Mouse (Mus musculus): ENCODE data around the gene Tpi1. TPM values are rescaled to one million over a fixed set of nuclear protein-coding genes. Genes with fewer than 3 reads are reported as not detected.
"Not testable (repeated sequence)": the region's sequence is repeated elsewhere in the genome, so short reads cannot be mapped to it uniquely, and the experiment has no call there.

Gene Tpi1
- polyA plus RNA-seq, 1 experiment from 2014 or later: 755 TPM

- ATAC-seq (replicated peaks; ENCODE audit: low FRiP score): peak; percentile 79
- no peaks in the 10 kb centered on the region for H3K9me3 ChIP-seq (replicated peaks)
- peak overlapping the region; percentile 38 for H3K9ac ChIP-seq
- H3K27ac ChIP-seq: peak overlapping the region; percentile 97
- WGBS: 1% methylated on average over 34 of the region's 34 CpGs
- peak overlapping the region; percentile 81 for H3K4me2 ChIP-seq
- H3K4me1 ChIP-seq: peaks cover 49% of the 10 kb centered on the region
- no peaks in the 10 kb centered on the region for H3K27me3 ChIP-seq
- peak overlapping the region; percentile 53 for H3K4me3 ChIP-seq (replicated peaks)
- H3K36me3 ChIP-seq: peaks cover 7% of the 10 kb centered on the region; the same call in 1 of the 2 replicates
These were observed 8.5 kb downstream of the Tpi1 start for GRCm38 (mm10) chr6:124805341-124806321.

GRCm38 (mm10) chr6:124804341-124804740 lies 9.8 kb downstream of the Tpi1 start:
- no peaks in the 10 kb centered on the region for H3K9me3 ChIP-seq (replicated peaks)
- no peak overlapping the region for H3K4me3 ChIP-seq (replicated peaks)
- no peak overlapping the region for H3K9ac ChIP-seq
- ATAC-seq (replicated peaks; ENCODE audit: low FRiP score): no peak
- 89% methylated on average over 3 of the region's 3 CpGs for WGBS
- H3K36me3 ChIP-seq: no peaks in the 10 kb centered on the region
- H3K27me3 ChIP-seq: no peaks in the 10 kb centered on the region
- no peak overlapping the region for H3K4me2 ChIP-seq
- H3K4me1 ChIP-seq: peaks cover 36% of the 10 kb centered on the region
- no peak overlapping the region; the same call in 1 of the 2 replicates for H3K27ac ChIP-seq

GRCm38 (mm10) chr6:124803691-124804090 lies 10.4 kb downstream of the Tpi1 start:
- H3K9ac ChIP-seq; ATAC-seq (replicated peaks; ENCODE audit: low FRiP score); H3K27me3 ChIP-seq; H3K9me3 ChIP-seq (replicated peaks); H3K27ac ChIP-seq; H3K4me2 ChIP-seq; H3K4me3 ChIP-seq (replicated peaks); H3K36me3 ChIP-seq: not testable (repeated sequence)
- 92% methylated on average over 4 of the region's 4 CpGs for WGBS
- H3K4me1 ChIP-seq: peaks cover 32% of the 10 kb centered on the region

- no peak overlapping the region for H3K9ac ChIP-seq
- ATAC-seq (replicated peaks; ENCODE audit: low FRiP score): no peak
- no peak overlapping the region for H3K4me3 ChIP-seq (replicated peaks)
- no peaks in the 10 kb centered on the region for H3K9me3 ChIP-seq (replicated peaks)
- no peak overlapping the region for H3K27ac ChIP-seq
- H3K4me1 ChIP-seq: peaks cover 29% of the 10 kb centered on the region
- WGBS: 83% methylated on average over 3 of the region's 3 CpGs
- no peaks in the 10 kb centered on the region for H3K36me3 ChIP-seq
- H3K27me3 ChIP-seq: no peaks in the 10 kb centered on the region
- H3K4me2 ChIP-seq: no peak overlapping the region
These were observed 11.0 kb downstream of the Tpi1 start for GRCm38 (mm10) chr6:124803061-124803460.

GRCm38 (mm10) chr6:124802400-124802799 lies 11.7 kb downstream of the Tpi1 start:
- H3K9me3 ChIP-seq (replicated peaks); ATAC-seq (replicated peaks; ENCODE audit: low FRiP score); H3K27me3 ChIP-seq; H3K9ac ChIP-seq; H3K36me3 ChIP-seq: not testable (repeated sequence)
- peaks cover 22% of the 10 kb centered on the region for H3K4me1 ChIP-seq
- 13% methylated on average over 5 of the region's 9 CpGs for WGBS
- H3K27ac ChIP-seq: peak overlapping the region; percentile 41
- peak overlapping the region; percentile 21; the same call in 1 of the 2 replicates for H3K4me3 ChIP-seq (replicated peaks)
- H3K4me2 ChIP-seq: peak overlapping the region; percentile 50

GRCm38 (mm10) chr6:124796200-124796599 lies 17.9 kb downstream of the Tpi1 start:
- Histone ChIP-seq H3K27ac (peak overlapping the region; percentile 88), H3K4me1 (peaks cover 5% of the 10 kb centered on the region; the same call in 1 of the 2 replicates), H3K9me3 (replicated peaks) (no peaks in the 10 kb centered on the region), H3K4me2 (no peak overlapping the region), H3K36me3 (no peaks in the 10 kb centered on the region), H3K4me3 (replicated peaks) (no peak overlapping the region), H3K9ac (no peak overlapping the region), H3K27me3 (no peaks in the 10 kb centered on the region)
- WGBS: 74% methylated on average over 2 of the region's 2 CpGs
- 0 out of 2 replicates have a peak, but pooled peaks have one; percentile 15 for ATAC-seq (replicated peaks; ENCODE audit: low FRiP score)

GRCm38 (mm10) chr6:124795781-124796180 lies 18.3 kb downstream of the Tpi1 start:
- ATAC-seq (replicated peaks; ENCODE audit: low FRiP score): peak; percentile 71; the same call in 1 of the 2 replicates
- no peaks in the 10 kb centered on the region for H3K27me3 ChIP-seq
- peaks cover 5% of the 10 kb centered on the region; the same call in 1 of the 2 replicates for H3K4me1 ChIP-seq
- no peaks in the 10 kb centered on the region for H3K36me3 ChIP-seq
- no peaks in the 10 kb centered on the region for H3K9me3 ChIP-seq (replicated peaks)
- no peak overlapping the region for H3K4me2 ChIP-seq
- WGBS: 65% methylated on average over 4 of the region's 4 CpGs
- no peak overlapping the region for H3K9ac ChIP-seq
- H3K4me3 ChIP-seq (replicated peaks): no peak overlapping the region
- peak overlapping the region; percentile 88 for H3K27ac ChIP-seq

- no peak for ATAC-seq (replicated peaks; ENCODE audit: low FRiP score)
These were observed 22.2 kb downstream of the Tpi1 start for GRCm38 (mm10) chr6:124791911-124792310.

GRCm38 (mm10) chr6:124790121-124790520 lies 24.0 kb downstream of the Tpi1 start:
- peaks cover 17% of the 10 kb centered on the region for H3K4me1 ChIP-seq
- no peak overlapping the region for H3K4me3 ChIP-seq (replicated peaks)
- no peaks in the 10 kb centered on the region for H3K9me3 ChIP-seq (replicated peaks)
- H3K36me3 ChIP-seq: no peaks in the 10 kb centered on the region
- WGBS: 29% methylated on average over 4 of the region's 4 CpGs
- peak overlapping the region; percentile 73 for H3K27ac ChIP-seq
- H3K4me2 ChIP-seq: no peak overlapping the region
- H3K27me3 ChIP-seq: no peaks in the 10 kb centered on the region
- 0 out of 2 replicates have a peak, but pooled peaks have one; percentile 49 for ATAC-seq (replicated peaks; ENCODE audit: low FRiP score)
- H3K9ac ChIP-seq: no peak overlapping the region

More at GRCm38 (mm10) chr6:124791911-124792310, 22.2 kb downstream of the Tpi1 start:
- H3K27me3 ChIP-seq: no peaks in the 10 kb centered on the region
- H3K27ac ChIP-seq: no peak overlapping the region
- H3K9me3 ChIP-seq (replicated peaks): no peaks in the 10 kb centered on the region
- no peak overlapping the region for H3K4me2 ChIP-seq
- 73% methylated on average over 3 of the region's 3 CpGs for WGBS
- no peaks in the 10 kb centered on the region for H3K36me3 ChIP-seq
- H3K9ac ChIP-seq: no peak overlapping the region
- H3K4me3 ChIP-seq (replicated peaks): no peak overlapping the region
- peaks cover 22% of the 10 kb centered on the region for H3K4me1 ChIP-seq

- Histone ChIP-seq H3K4me2 (no peak overlapping the region), H3K27ac (peak overlapping the region; percentile 73; the same call in 1 of the 2 replicates), H3K27me3 (no peaks in the 10 kb centered on the region), H3K4me3 (replicated peaks) (no peak overlapping the region), H3K4me1 (peaks cover 17% of the 10 kb centered on the region), H3K36me3 (no peaks in the 10 kb centered on the region), H3K9me3 (replicated peaks) (no peaks in the 10 kb centered on the region), H3K9ac (no peak overlapping the region)
- 76% methylated on average over 4 of the region's 4 CpGs for WGBS
- ATAC-seq (replicated peaks; ENCODE audit: low FRiP score): no peak; the same call in 1 of the 2 replicates
These were observed 24.6 kb downstream of the Tpi1 start for GRCm38 (mm10) chr6:124789519-124789918.

GRCm38 (mm10) chr6:124787722-124788121 lies 26.4 kb downstream of the Tpi1 start:
- no peaks in the 10 kb centered on the region for H3K27me3 ChIP-seq
- peaks cover 17% of the 10 kb centered on the region for H3K4me1 ChIP-seq
- no peaks in the 10 kb centered on the region for H3K9me3 ChIP-seq (replicated peaks)
- H3K4me2 ChIP-seq: no peak overlapping the region
- H3K9ac ChIP-seq: no peak overlapping the region
- no peak overlapping the region for H3K4me3 ChIP-seq (replicated peaks)
- H3K36me3 ChIP-seq: no peaks in the 10 kb centered on the region
- H3K27ac ChIP-seq: no peak overlapping the region
- no peak for ATAC-seq (replicated peaks; ENCODE audit: low FRiP score)
- WGBS: 73% methylated on average over 10 of the region's 10 CpGs

- Histone ChIP-seq H3K27me3 (no peaks in the 10 kb centered on the region), H3K9ac (no peak overlapping the region), H3K36me3 (no peaks in the 10 kb centered on the region), H3K4me1 (peaks cover 22% of the 10 kb centered on the region), H3K4me2 (no peak overlapping the region), H3K4me3 (replicated peaks) (no peak overlapping the region), H3K9me3 (replicated peaks) (no peaks in the 10 kb centered on the region), H3K27ac (no peak overlapping the region)
- WGBS: 47% methylated on average over 8 of the region's 8 CpGs
- ATAC-seq (replicated peaks; ENCODE audit: low FRiP score): no peak
These were observed 27.2 kb downstream of the Tpi1 start for GRCm38 (mm10) chr6:124786756-124787420.

Measured in kidney, embryonic 15.5 days (tissue).